Mouse (Mus musculus) liver, embryonic 14.5 days (tissue): ENCODE results near the gene Kirrel3.

Source experiments
- CTCF ChIP-seq: IDR thresholded peaks from 2 replicates; pipeline ENCODE4 v1.5.1; 2016; ENCODE audit warnings: antibody characterized with exemption, low read depth, control low read depth
- EP300 ChIP-seq: IDR thresholded peaks from 2 replicates; pipeline ENCODE4 v1.6.1; 2016; ENCODE audit warnings: antibody characterized with exemption, low read depth

- TF ChIP-seq CTCF, result no peak
- TF ChIP-seq EP300, result no peak
These were observed 75.6 kb downstream of the Kirrel3 start for GRCm38 (mm10) chr9:34561281-34561680.
